Mouse (Mus musculus) ovary, postnatal 36 days (tissue): ENCODE data around the gene 1700030K09Rik.

Experiments used
- DNase-seq: peaks from one replicate; pipeline ENCODE4 v3.0.0; 2022; ENCODE audit warnings: low spot score, mixed read lengths

1700030K09Rik gene

DNA sequence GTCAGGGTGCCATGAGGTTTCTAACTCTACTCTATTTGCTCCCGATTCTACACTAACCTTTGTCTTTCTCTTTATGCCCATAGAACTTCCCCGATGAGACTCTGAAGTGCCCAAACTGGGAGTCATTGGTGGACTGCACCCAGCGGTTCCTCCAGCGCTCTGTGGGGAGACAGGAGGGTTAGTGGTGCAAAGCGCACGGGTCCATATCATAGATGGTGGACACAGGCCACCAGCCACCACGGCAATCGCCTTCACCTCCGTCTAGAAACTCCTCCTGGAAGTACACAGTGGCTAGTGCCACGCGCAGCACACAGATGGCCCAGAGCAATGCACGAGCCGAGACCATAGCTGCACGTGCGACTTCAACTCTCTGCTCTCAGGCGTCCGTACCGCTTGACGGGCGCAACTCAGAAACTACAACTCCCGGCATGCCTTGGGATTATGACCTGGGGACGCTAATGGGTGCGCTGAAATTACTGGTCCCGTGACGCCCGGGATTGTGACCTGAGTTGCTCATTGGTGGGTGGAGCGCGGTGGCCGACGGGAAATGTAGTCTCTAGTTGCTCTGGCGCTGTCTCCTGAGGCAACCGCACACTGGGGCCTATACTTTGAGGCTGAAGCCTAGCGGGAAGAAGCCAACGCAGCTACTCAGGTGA is at the start of gene 1700030K09Rik, which contains the start of gene Calr3:
TSS of gene 1700030K09Rik (plus strand) at position 543 of the 656 bp plus-strand sequence.
TSS of gene Calr3 (minus strand) at position 533 of the 656 bp plus-strand sequence.
- peak; percentile 95 for DNase-seq

DNA sequence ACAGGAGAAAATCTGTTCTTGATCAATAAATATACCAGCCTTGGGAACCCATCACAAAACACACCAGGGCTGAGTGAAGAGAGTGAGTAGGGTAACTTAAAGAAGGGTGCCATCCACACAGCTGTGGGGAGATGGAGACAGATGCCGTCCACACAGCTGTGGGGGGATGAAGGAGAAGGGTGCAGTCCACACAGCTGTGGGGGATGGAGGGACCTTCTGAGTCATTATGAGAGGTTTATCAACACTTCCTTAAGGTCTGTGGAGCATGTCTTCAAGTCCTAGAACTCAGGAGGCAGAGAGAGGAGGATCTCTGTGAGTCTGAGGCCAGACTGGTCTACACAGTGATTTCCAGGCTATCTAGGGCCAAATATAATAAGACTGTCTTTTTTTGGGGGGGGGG is 42.3 kb upstream of the 1700030K09Rik start:
- DNase-seq: no peak

DNA sequence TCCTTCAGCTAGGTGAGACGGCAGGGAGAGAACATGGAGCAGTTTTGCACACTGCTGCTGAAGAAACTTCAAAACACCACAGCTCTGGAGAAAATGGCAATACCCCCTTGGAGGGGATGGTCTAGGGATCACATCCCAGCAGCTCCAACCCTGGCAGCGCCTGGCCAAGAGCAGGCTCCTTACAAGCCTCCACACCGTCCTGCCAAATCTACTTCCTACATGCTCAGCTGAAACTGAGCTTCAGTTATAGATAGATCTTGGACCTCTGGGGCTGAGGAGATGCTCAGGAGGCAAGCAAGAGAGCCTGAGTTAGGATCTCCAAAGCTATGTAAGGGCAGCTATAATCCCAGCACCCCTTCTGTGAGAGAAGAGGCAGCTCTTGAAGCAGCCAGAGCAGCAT is 40.7 kb upstream of the 1700030K09Rik start:
- DNase-seq: no peak

GRCm38 (mm10) chr8:72407878-72408277 is 35.8 kb upstream of the 1700030K09Rik start:
- no peak for DNase-seq

DNA sequence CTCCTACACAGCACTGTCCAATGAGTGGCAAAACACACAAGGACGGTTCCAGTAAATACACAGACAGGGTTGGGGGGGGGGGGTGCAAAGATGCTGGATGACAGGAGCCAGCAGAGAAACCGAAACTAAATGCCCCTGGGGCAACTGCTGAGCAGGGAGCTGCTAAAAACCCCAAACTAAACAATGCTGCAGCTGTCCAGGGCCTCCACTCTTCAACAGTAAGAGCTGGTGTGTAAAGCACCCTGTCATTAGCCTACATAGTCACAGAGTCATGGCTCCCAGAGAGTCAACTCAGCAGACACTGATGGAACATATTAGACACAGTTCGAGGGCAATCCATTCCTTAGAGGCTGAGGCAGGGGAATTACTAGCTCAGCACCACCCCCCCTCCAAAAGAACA is 34.2 kb upstream of the 1700030K09Rik start:
- no peak for DNase-seq

DNA sequence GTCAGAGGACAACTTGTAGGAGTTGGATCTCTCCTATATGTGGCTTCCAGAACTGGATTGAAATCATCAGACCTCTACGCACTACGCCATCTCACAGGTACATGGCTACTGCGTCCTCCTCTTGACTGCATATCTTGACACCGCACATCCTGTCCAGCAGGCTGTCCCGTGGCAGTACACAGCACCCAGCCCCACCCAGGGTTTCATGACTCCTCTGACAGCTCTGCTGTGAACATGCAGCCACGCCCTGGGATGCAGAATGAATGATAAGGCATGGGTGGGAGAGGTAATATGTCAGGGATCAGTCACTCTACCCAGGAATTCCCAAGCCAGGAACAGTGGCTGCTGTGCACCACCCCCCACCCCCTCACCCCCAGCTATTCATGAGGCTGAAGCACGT is 29.8 kb upstream of the 1700030K09Rik start:
- DNase-seq: no peak

DNA sequence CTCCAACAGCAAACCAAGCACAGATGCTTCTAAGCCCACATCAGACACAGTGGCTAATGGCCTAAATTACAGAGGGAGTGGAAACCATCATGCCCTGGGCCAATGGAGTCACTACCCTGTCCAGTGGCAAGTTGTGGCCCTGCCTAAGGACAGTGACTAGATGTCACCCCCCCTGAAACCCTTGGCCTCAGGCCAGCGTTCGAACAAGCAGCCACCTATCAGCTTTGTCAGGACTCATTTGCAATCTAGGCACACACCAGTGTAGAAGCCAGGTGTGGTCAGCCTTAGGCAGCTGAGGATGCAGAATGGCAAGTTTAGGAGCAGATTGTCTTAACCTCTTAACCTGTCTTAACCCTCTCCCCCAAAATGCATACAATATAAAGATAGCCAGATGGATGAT is 28.4 kb upstream of the 1700030K09Rik start:
- no peak for DNase-seq

DNA sequence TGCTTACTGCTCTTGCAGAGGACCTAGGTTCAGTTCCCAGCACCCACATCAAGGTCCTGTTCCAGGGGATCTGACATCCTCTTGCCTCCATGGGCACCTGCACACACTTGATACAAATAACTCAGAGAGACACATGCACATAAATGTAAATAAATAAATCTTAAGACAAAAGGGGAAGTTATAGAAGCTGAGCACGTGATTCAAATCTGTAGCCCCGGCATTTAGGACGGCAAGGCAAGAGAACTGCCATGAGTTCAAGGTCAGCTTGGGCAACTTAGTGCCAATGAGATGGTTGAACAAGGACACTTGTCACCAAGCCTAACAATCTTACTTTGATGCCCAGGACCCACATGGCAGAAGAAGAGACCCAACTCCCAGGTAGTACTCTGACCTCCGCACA is 25.6 kb upstream of the 1700030K09Rik start:
- DNase-seq: no peak

DNA sequence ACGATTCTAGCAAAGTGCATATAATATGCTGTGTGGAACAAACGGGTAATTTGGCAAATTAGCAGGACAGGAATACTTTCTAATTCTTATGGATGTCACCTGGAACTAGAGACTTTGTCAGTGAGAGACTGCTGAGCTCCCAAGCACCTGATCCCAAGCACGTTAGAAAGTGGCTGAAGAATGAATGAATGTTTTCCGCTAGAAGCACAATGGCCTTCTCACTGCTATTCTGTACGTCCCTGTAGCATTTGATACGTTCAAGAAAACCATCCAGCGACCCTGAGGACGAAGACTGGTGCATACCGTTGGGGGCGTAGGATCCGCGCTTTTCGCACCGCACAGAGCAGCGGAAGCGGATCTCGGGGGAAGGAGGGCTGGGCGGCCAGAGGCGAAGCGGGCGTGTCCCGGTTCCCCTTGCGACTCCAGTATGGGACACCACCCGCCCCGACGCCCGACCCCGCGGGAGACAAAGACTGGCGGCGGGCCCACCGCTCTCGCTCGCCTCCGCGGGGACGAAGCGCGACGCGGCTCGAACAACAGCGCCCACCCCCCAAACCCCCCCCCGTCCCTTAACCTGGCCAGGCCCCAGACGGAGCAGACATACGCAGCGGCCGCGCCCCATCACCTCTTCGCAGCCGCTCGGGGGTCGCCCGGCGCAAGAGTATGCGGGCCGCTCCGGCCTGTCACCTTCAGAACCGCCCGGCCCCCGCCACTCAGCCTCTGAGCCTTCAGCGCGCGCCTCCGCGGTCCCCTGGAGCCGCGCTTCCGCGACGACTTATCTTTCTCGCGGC is 22.9 kb upstream of the 1700030K09Rik start:
- peak; percentile 48 for DNase-seq

- DNase-seq: peak; percentile 99
Observed at GRCm38 (mm10) chr8:72421362-72422335, 22.0 kb upstream of the 1700030K09Rik start, which contains the start of gene Eps15l1. Gene Eps15l1, minus strand, starts transcription at chr8:72421460.

DNA sequence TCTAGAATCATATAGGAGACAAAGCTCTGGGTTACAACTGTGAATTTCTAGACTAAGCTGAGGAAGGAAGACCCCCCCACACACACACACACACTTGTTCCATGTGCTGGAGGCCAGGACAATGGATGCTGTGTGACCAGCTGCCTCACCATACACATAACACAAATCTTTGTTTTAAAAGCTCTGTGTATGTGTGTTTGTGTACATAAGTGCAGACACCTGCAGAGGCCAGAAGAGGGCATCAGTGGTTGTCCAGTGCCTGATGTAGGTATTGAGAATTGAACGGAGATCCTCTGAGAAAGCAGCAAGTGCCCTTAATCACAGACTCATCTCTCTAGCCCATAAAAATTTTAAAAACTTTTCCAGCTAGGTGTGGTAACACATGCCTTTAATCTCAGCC is 20.8 kb upstream of the 1700030K09Rik start:
- no peak for DNase-seq

DNA sequence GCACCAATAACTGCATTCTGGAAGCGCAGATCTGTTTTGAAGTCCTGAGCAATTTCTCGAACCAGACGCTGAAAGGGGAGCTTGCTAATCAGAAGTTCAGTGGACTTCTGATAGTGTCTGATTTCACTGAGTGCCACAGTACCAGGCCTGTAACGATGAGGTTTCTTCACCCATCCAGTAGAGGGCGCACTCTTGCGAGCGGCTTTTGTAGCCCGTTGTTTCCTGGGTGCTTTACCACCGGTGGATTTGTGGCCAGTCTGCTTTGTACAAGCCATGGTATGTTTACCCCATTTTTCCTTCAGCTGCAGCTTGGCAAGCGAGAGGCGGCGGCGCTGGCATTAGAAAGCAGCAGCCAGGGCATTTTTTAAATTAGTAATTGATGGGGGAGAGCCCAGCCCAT is 14.0 kb upstream of the 1700030K09Rik start:
- no peak for DNase-seq

DNA sequence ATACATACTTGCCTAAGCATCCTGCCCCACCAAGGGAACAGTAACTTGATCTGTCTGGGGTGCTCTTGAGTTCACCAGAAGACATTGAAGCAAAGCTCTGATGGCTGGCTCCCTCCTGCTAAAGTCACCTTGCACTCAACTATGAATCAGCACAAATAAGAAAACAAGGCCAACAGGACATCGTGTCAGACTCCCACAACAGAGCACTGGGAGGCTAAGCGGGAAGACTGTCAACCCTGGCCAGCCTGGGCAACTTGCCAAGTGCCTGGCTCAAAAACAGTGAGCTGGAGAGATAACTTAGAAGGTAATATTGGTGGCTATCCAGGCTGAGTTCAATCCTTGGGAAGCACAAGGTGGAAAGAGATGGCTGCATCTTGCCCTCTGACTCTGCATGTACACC is 8.7 kb upstream of the 1700030K09Rik start:
- peak; percentile 84 for DNase-seq

GRCm38 (mm10) chr8:72438248-72439015 is 5.2 kb upstream of the 1700030K09Rik start:
- DNase-seq: no peak

DNA sequence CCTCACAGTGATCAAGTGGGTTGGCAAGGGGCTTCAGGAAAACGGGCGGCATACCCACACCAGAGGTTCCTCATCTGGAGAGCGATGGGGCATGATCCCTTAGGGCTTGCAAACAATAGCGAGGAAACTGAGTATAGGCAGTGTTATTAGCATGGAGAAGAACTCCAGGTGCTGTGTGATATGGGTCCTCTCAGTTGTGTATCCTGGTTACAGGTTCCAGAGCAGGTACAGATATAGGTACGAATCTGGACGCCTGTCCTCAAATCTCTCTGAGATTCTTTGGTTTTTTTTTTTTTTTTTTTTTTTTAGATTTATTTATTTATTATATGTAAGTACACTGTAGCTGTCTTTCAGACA is 292 bp downstream of the 1700030K09Rik start:
- no peak for DNase-seq

DNA sequence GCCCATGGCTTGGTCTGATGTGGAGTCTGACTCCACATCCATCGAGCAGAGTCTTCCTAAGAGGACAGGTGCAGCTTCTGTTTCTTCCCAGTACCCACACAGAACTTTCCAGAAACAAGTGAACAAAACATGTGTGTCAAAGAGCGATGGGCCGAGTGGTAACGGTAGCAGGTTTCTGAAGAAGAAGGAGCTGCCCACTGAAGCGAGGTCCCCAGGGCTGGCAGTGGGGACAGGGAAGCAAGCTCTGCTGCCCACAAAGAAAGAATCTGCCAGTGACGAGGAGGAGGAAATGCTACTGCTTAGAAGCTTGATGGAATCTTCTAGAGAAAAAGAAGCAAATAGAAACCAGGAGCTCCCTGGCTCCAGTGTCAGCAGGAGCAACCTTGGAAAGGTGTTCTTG is 1.4 kb downstream of the 1700030K09Rik start:
- DNase-seq: no peak

DNA sequence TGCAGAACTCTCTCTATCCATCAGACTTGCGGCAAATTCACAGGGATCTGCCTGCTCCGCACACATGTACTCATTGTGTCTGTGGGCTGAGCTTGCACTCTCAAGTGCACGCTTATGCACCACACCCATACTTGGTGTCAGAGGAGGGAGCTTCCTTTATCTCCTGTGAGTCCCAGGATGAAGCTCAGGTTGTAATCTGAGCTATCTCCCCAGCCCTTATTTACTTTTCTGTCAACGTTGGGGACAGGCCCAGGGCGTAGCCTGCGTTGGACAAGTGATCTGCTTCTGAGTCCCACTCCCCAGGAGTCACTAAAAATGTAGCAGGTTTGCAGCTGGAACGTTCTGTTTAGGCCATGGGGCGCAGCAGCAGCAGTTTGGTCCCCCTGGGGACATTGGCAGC is 7.8 kb downstream of the 1700030K09Rik start:
- DNase-seq: no peak

GRCm38 (mm10) chr8:72453904-72454303 is 10.2 kb downstream of the 1700030K09Rik start:
- DNase-seq: no peak

- DNase-seq: no peak
Observed at GRCm38 (mm10) chr8:72455317-72455716, 11.6 kb downstream of the 1700030K09Rik start.

- DNase-seq: no peak
Observed at GRCm38 (mm10) chr8:72457806-72458205, 14.1 kb downstream of the 1700030K09Rik start.

- no peak for DNase-seq
Observed at GRCm38 (mm10) chr8:72458457-72458856, 14.8 kb downstream of the 1700030K09Rik start.
